Mouse (Mus musculus) CD4-positive, CD25-positive, alpha-beta regulatory T cell (primary cell): ENCODE measurements around the gene Atp4b. TPM values are rescaled to one million over a fixed set of nuclear protein-coding genes. Genes with fewer than 3 reads are reported as not detected.

Experiments used
- polyA plus RNA-seq: library from polyadenylated mRNA; unstranded; fragments of 100-300 nt; shearing (Covaris generic); gene quantifications from one replicate; pipeline ENCODE4 v1.2.1, GENCODE M21; 2017

Gene Atp4b
- not detected for polyA plus RNA-seq

DNA sequence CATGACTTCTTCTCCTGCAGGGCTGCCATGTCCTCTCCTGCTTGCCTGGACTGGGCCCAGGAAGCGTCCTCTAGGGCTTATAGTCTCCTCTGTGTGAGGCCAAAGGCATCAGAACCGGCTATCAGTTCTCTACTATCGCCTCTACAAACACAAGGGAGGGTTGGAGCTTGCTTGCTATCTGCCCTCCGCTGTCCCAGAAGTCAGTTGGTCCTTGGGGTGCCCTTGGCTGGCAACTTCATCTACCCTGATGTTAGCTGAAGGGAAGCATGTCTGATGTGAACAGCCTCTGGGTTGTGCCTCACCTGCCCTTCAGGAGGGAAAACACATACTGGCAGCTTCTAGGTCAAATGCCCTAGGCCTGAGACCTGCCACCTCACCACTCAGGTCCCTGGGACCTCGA is at the start of gene Atp4b:
Gene Atp4b (minus strand): TSS at position 101 of the 400 bp plus-strand sequence.

DNA sequence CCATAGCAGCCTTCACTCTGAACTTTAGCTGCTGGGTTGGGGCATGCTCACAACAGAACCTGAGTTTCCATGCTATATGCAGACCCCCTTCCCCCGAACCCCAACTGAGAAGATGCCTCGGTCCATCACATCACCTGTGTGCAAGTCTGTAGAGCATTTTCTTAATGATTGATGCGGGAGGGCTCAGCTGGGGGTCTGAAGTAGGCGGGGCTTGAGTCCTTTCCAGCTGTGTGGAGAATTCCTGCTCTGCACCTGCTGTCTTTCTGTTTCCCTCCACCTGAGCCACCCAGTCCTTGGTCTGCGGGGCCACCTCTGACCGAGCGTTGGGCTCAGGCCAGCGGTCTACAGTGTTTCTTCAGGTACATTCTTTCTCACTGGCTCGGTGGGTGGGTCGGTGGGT is 38.3 kb upstream of the Atp4b start, which contains the start of gene Tmem255b:
Gene Tmem255b (plus strand): TSS at position 301 of the 400 bp plus-strand sequence.

GRCm38 (mm10) chr8:13404666-13405131 is 8.1 kb upstream of the Atp4b start, which contains the start of gene Grk1:
Gene Grk1 (plus strand): TSS chr8:13405081.

GRCm38 (mm10) chr8:13338255-13338860 is 58.3 kb downstream of the Atp4b start, which contains the start of gene Tfdp1:
Gene Tfdp1 (plus strand): TSS chr8:13338751.

Other genes starting within 250 kb of the Atp4b start
- gene Lamp1, start 237.7 kb downstream of the Atp4b start, polyA plus RNA-seq = 289 TPM
- 3.1 TPM for gene Grtp1, start 196.2 kb downstream of the Atp4b start, polyA plus RNA-seq
- 0.13 TPM for gene Adprhl1, start 142.7 kb downstream of the Atp4b start, polyA plus RNA-seq
- gene Dcun1d2, start 108.7 kb downstream of the Atp4b start, polyA plus RNA-seq = 35.7 TPM
- 39.6 TPM for gene Tmco3, start 108.6 kb downstream of the Atp4b start, polyA plus RNA-seq
- gene Tfdp1, start 58.1 kb downstream of the Atp4b start, polyA plus RNA-seq = 81.3 TPM
- gene Grk1, start 8.3 kb upstream of the Atp4b start, polyA plus RNA-seq = not detected
- not detected for gene Tmem255b, start 38.4 kb upstream of the Atp4b start, polyA plus RNA-seq
- 0.07 TPM for gene Gas6, start 97.7 kb upstream of the Atp4b start, polyA plus RNA-seq
- gene 1700029H14Rik, start 165.6 kb upstream of the Atp4b start, polyA plus RNA-seq = not detected